Mouse (Mus musculus): ENCODE measurements at regions not wholly inside any gene's neighbourhood (a gene's known extent, or its start where the extent isn't known, plus 50 kb on each side); places are given as distances from the start of the nearest gene placed in this dataset.

DNA sequence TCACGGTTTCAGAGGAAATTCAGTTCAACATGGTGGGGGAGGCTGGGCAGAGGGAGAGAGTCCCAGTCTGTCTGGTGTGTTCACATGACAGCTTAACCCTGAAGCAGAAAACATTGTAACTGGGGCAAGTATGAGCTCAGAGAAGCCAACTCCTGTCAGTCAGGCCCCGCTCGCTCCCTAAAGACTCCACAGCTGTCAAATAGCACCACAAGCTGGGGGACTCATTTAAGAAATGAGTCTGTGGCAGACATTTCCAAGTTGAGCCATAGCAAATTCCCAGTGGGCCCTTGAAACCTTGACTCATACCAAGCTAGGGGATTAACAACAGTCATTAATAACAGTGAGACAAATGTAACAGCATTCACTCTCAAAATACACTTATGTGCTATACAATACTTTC lies 160.4 kb downstream of the Tomm20 start:
- Histone ChIP-seq H3K4me3 (ENCODE audit: control insufficient read depth in 1 of 2, insufficient read depth in 1 of 2, low read depth in 2 of 2, low read length in 2 of 2) (no peak overlapping the region), H3K27ac (ENCODE audit: control insufficient read depth, low read depth, low read length) (no peak overlapping the region), H3K9me3 (replicated peaks; ENCODE audit: insufficient read depth, low read length) (no peaks in the 10 kb centered on the region), H3K27me3 (ENCODE audit: control insufficient read depth in 1 of 2, insufficient read depth in 2 of 2, low read length in 2 of 2) (peaks cover 0 to 3% of the 10 kb centered on the region in 2 experiments; a peak in 2 of 4 replicates), H3K9ac (ENCODE audit: control insufficient read depth, low read depth, low read length, poor library complexity, severe bottlenecking) (no peak overlapping the region), H3K4me1 (ENCODE audit: control insufficient read depth in 1 of 2, insufficient read depth in 2 of 2, low read length in 2 of 2) (peaks cover 0 to 5% of the 10 kb centered on the region in 2 experiments; a peak in 1 of 4 replicates), H3K79me2 (ENCODE audit: control insufficient read depth, insufficient read depth, low read length, poor library complexity) (no peaks in the 10 kb centered on the region), H3K36me3 (ENCODE audit: control insufficient read depth in 1 of 2, insufficient read depth in 2 of 2, low read length in 2 of 2) (peaks cover 0 to 2% of the 10 kb centered on the region in 2 experiments; a peak in 1 of 4 replicates)
- TF ChIP-seq POLR2AphosphoS2 (IDR thresholded peaks at IDR 0.05; ENCODE audit: low read length) (no peak), NRF1 (IDR thresholded peaks at IDR 0.05; ENCODE audit: insufficient read depth, low read depth, low read length, poor library complexity, severe bottlenecking) (no peak), TAL1 (IDR thresholded peaks at IDR 0.05; ENCODE audit: low read length) (no peak), TCF12 (IDR thresholded peaks at IDR 0.05; ENCODE audit: low read depth, low read length) (no peak), HCFC1 (IDR thresholded peaks at IDR 0.05; ENCODE audit: low read depth, low read length) (no peak), POLR2A (IDR thresholded peaks at IDR 0.05; ENCODE audit: control insufficient read depth in 1 of 2, insufficient read depth in 1 of 2, low read depth in 1 of 2, low read length in 2 of 2, poor library complexity in 1 of 2) (no peak), MAFK (IDR thresholded peaks at IDR 0.05; ENCODE audit: borderline replicate concordance, low read depth, low read length) (no peak), SIN3A (IDR thresholded peaks at IDR 0.05; ENCODE audit: low read length) (no peak), POLR2AphosphoS5 (IDR thresholded peaks at IDR 0.05; ENCODE audit: borderline replicate concordance, low read depth, low read length) (no peak), JUND (IDR thresholded peaks at IDR 0.05; ENCODE audit: low read depth, low read length) (no peak), RAD21 (IDR thresholded peaks at IDR 0.05; ENCODE audit: low read depth, low read length) (no peak), CHD2 (IDR thresholded peaks at IDR 0.05; ENCODE audit: low read length) (no peak), CTCF (IDR thresholded peaks at IDR 0.05 in 2 of 3, conservative IDR thresholded peaks at IDR 0.05 in 1 of 3; ENCODE audit: control insufficient read depth in 1 of 3, insufficient read depth in 1 of 3, low read depth in 2 of 3, low read length in 3 of 3, poor library complexity in 1 of 3, severe bottlenecking in 1 of 3) (no peak), GABPA (IDR thresholded peaks at IDR 0.05; ENCODE audit: low read depth, low read length) (no peak), BHLHE40 (IDR thresholded peaks at IDR 0.05; ENCODE audit: borderline replicate concordance, low read depth, low read length) (no peak), MAX (IDR thresholded peaks at IDR 0.05; ENCODE audit: low read length) (no peak), ELF1 (IDR thresholded peaks at IDR 0.05; ENCODE audit: low read depth, low read length) (no peak)
- DNase-seq (ENCODE audit: low read depth, low spot score), result no peak

DNA sequence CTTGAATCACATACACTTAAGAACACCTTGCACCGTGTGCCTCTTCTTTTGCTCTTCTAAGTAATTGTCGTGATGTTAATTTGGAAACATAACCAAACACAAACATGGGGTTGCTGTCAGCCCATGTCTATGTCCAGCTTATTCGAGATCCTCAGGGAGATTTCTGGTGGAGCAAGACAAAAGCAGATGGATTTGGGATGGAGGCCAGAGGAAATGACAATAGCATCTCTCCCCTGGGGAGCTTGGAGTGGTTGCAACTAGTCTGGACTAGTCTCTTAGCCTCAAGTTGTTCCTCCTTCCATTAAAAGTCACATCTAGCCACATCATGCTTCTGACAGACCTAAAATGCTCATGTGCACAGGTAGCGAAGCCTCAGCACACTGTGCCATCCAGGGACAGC lies 161.0 kb downstream of the Tomm20 start:
- no peaks in the 10 kb centered on the region for H3K9me3 ChIP-seq (replicated peaks; ENCODE audit: insufficient read depth, low read length)
- peaks cover 0 to 2% of the 10 kb centered on the region in 2 experiments; a peak in 1 of 4 replicates for H3K36me3 ChIP-seq (ENCODE audit: control insufficient read depth in 1 of 2, insufficient read depth in 2 of 2, low read length in 2 of 2)
- no peaks in the 10 kb centered on the region for H3K79me2 ChIP-seq (ENCODE audit: control insufficient read depth, insufficient read depth, low read length, poor library complexity)
- H3K4me1 ChIP-seq (ENCODE audit: control insufficient read depth in 1 of 2, insufficient read depth in 2 of 2, low read length in 2 of 2), result peaks cover 0 to 5% of the 10 kb centered on the region in 2 experiments; a peak in 1 of 4 replicates
- no peak overlapping the region for H3K9ac ChIP-seq (ENCODE audit: control insufficient read depth, low read depth, low read length, poor library complexity, severe bottlenecking)
- H3K4me3 ChIP-seq (ENCODE audit: control insufficient read depth in 1 of 2, insufficient read depth in 1 of 2, low read depth in 2 of 2, low read length in 2 of 2), result no peak overlapping the region
- TF ChIP-seq HCFC1 (IDR thresholded peaks at IDR 0.05; ENCODE audit: low read depth, low read length) (no peak), JUND (IDR thresholded peaks at IDR 0.05; ENCODE audit: low read depth, low read length) (no peak), MAZ (IDR thresholded peaks at IDR 0.05; ENCODE audit: low read depth, low read length) (no peak), ELF1 (IDR thresholded peaks at IDR 0.05; ENCODE audit: low read depth, low read length) (no peak)
- DNase-seq (ENCODE audit: low read depth, low spot score), result no peak
- H3K27ac ChIP-seq (ENCODE audit: control insufficient read depth, low read depth, low read length), result no peak overlapping the region
- peaks cover 0 to 3% of the 10 kb centered on the region in 2 experiments; a peak in 2 of 4 replicates for H3K27me3 ChIP-seq (ENCODE audit: control insufficient read depth in 1 of 2, insufficient read depth in 2 of 2, low read length in 2 of 2)
